ENCODE assay signal across 8 mouse cellular contexts in the genomic region with DNA sequence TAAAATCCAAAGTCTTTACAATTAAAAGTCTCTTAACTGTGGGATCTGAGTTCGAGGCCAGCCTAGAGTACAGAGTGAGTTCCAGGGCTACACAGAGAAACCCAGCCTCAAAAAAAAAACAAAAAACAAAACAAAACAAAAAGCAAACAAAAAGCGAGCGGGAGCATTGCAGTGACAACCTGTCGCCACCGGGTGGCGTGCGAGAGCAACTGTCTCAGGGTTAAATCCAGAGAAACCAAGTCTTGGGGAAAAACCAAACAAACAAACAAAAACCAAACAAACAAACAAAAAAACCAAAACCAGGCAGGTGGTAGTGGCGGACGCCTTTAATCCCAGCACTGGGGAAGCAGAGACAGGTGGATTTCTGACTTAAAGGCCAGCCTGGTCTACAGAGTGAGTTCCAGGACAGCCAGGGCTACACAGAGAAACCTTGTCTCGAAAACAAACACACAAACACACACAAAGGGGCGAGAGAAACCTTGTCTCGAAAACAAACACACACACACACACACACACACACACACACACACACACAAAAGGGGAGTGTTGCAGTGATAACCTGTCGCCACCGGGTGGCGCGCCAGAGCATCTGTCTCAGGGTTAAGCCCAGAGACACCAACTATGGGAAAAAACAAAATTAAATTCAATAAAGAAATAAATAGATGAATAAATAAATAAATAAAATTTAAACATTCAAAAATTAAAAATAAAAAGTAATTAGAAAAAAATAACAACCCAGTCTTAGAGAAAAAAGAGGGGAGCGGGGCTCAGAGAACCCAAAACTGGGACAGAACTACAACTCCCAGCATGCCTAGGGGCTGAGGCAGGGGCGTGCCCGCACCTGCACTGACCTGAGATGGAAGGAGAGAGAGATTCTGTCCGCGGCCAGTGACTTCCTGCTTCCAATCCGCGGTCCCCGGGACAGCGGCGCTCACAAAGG.
A peak's percentile ranks its signal among the peaks of the same experiment; 100 is the strongest.
DNase-seq lines count a peak whose midpoint lies in the region; ATAC-seq and TF ChIP-seq lines count a peak whose summit lies in the region.

No protein-coding gene starts in this region.

- no peak for TF ChIP-seq POLR2A in olfactory bulb, adult 2 months (IDR thresholded peaks at IDR 0.05; ENCODE audit: insufficient read depth, low read depth, low read length)
- no peak for TF ChIP-seq POLR2A in thymus, adult 2 months (IDR thresholded peaks at IDR 0.05; ENCODE audit: control insufficient read depth, extremely low read depth, insufficient read depth, low read length, poor library complexity)

- peak; percentile 89 for DNase-seq in CD4-positive, CD25-positive, alpha-beta regulatory T cell, adult 2 months (ENCODE audit: low read depth, low spot score)
- peak; percentile 42 to 64 for DNase-seq in adrenal gland, adult 18-20 months (ENCODE audit: low spot score in 2 of 2)
- peak; percentile 78 for DNase-seq in heart, embryonic 10.5 days (ENCODE audit: low spot score)
- peak; percentile 24 to 35 for DNase-seq in kidney, postnatal 4 days
- peak; percentile 90 for DNase-seq in lung, embryonic 14.5 days
- DNase-seq in thymus, adult 2 months, result peak; percentile 35

- H3K27ac ChIP-seq in embryonic facial prominence, embryonic 15.5 days (replicated peaks), result peak overlapping the region; percentile 84
- peak overlapping the region; percentile 92 for H3K27ac ChIP-seq in heart, embryonic 10.5 days
- 0 out of 2 replicates have a peak overlapping the region, but pooled peaks have one; percentile 33 for H3K27ac ChIP-seq in lung, embryonic 14.5 days (ENCODE audit: low read depth)
- peak overlapping the region; percentile 99 for H3K27ac ChIP-seq in olfactory bulb, adult 2 months (ENCODE audit: insufficient read depth, low read depth, low read length)
- H3K27ac ChIP-seq in thymus, adult 2 months (ENCODE audit: control insufficient read depth, insufficient read depth, low read length), result no peak overlapping the region

- ATAC-seq in embryonic facial prominence, embryonic 15.5 days (ENCODE audit: insufficient number of reproducible peaks, low FRiP score, low TSS enrichment, low read depth), result peak; percentile 87
- ATAC-seq in lung, embryonic 14.5 days (ENCODE audit: insufficient read depth), result peak; percentile 92

- no peaks in the 10 kb centered on the region for H3K9me3 ChIP-seq in embryonic facial prominence, embryonic 15.5 days (replicated peaks)
- no peaks in the 10 kb centered on the region for H3K9me3 ChIP-seq in heart, embryonic 10.5 days
- no peaks in the 10 kb centered on the region for H3K9me3 ChIP-seq in lung, embryonic 14.5 days (ENCODE audit: low read depth, low read length)

- WGBS in embryonic facial prominence, embryonic 15.5 days, result 15% methylated on average over 25 of the region's 26 CpGs
- 13% methylated on average over 26 of the region's 26 CpGs for WGBS in heart, embryonic 10.5 days
- WGBS in lung, embryonic 14.5 days, result 16% methylated on average over 26 of the region's 26 CpGs
- 8% methylated on average over 26 of the region's 26 CpGs for WGBS in olfactory bulb, adult 2 months
- WGBS in thymus, adult 2 months, result 4% methylated on average over 26 of the region's 26 CpGs

- peak; percentile 77 for TF ChIP-seq CTCF in lung, embryonic 14.5 days (IDR thresholded peaks at IDR 0.05; ENCODE audit: low read depth)
- TF ChIP-seq CTCF in olfactory bulb, adult 2 months (IDR thresholded peaks at IDR 0.05; ENCODE audit: insufficient read depth, low read depth, low read length), result peak; percentile 65
- peak; percentile 54; the same call in 1 of the 2 replicates for TF ChIP-seq CTCF in thymus, adult 2 months (IDR thresholded peaks at IDR 0.05; ENCODE audit: borderline replicate concordance, control insufficient read depth, extremely low read depth, insufficient read depth, low read length, poor library complexity)

- peak overlapping the region; percentile 33 for H3K9ac ChIP-seq in embryonic facial prominence, embryonic 15.5 days
- no peak overlapping the region for H3K9ac ChIP-seq in lung, embryonic 14.5 days

- H3K36me3 ChIP-seq in embryonic facial prominence, embryonic 15.5 days, result no peaks in the 10 kb centered on the region
- no peaks in the 10 kb centered on the region for H3K36me3 ChIP-seq in heart, embryonic 10.5 days
- H3K36me3 ChIP-seq in lung, embryonic 14.5 days (ENCODE audit: insufficient read depth), result no peaks in the 10 kb centered on the region
- no peaks in the 10 kb centered on the region for H3K36me3 ChIP-seq in thymus, adult 2 months (ENCODE audit: control insufficient read depth, insufficient read depth, low read length)

- H3K4me1 ChIP-seq in embryonic facial prominence, embryonic 15.5 days, result no peaks in the 10 kb centered on the region
- no peaks in the 10 kb centered on the region for H3K4me1 ChIP-seq in heart, embryonic 10.5 days
- no peaks in the 10 kb centered on the region for H3K4me1 ChIP-seq in lung, embryonic 14.5 days (ENCODE audit: insufficient read depth)
- no peaks in the 10 kb centered on the region for H3K4me1 ChIP-seq in olfactory bulb, adult 2 months (ENCODE audit: control insufficient read depth, insufficient read depth, low read length)
- no peaks in the 10 kb centered on the region for H3K4me1 ChIP-seq in thymus, adult 2 months (replicated peaks; ENCODE audit: control insufficient read depth, insufficient read depth, low read length)

- H3K4me3 ChIP-seq in embryonic facial prominence, embryonic 15.5 days (replicated peaks), result peak overlapping the region; percentile 92
- peak overlapping the region; percentile 77 for H3K4me3 ChIP-seq in heart, embryonic 10.5 days
- H3K4me3 ChIP-seq in lung, embryonic 14.5 days (ENCODE audit: low read depth, low read length), result peak overlapping the region; percentile 56
- peak overlapping the region; percentile 100 for H3K4me3 ChIP-seq in olfactory bulb, adult 2 months (ENCODE audit: insufficient read depth, low read depth, low read length)
- peak overlapping the region; percentile 89 for H3K4me3 ChIP-seq in thymus, adult 2 months (ENCODE audit: control insufficient read depth, insufficient read depth, low read length)

- no peaks in the 10 kb centered on the region for H3K27me3 ChIP-seq in embryonic facial prominence, embryonic 15.5 days
- no peaks in the 10 kb centered on the region for H3K27me3 ChIP-seq in heart, embryonic 10.5 days (ENCODE audit: insufficient read depth, poor library complexity, severe bottlenecking)
- H3K27me3 ChIP-seq in lung, embryonic 14.5 days (ENCODE audit: insufficient read depth, low read length), result no peaks in the 10 kb centered on the region
- H3K27me3 ChIP-seq in thymus, adult 2 months (ENCODE audit: control insufficient read depth, insufficient read depth, low read length), result no peaks in the 10 kb centered on the region

- peak overlapping the region; percentile 43 for H3K4me2 ChIP-seq in embryonic facial prominence, embryonic 15.5 days (replicated peaks)
- peak overlapping the region; percentile 55 for H3K4me2 ChIP-seq in lung, embryonic 14.5 days

Comparison
In these comparisons a context has a peak if more than half of its experiments do, and no peak if none do; other contexts are left out.
1. DNase-seq: peak in every context shown above with its lines; median percentile 90 in lung, embryonic 14.5 days; 89 in CD4-positive, CD25-positive, alpha-beta regulatory T cell, adult 2 months; 78 in heart, embryonic 10.5 days; 53 in adrenal gland, adult 18-20 months; 35 in thymus, adult 2 months; 30 in kidney, postnatal 4 days.